Mouse (Mus musculus) layer of hippocampus, adult 2 months (tissue): ENCODE results near the gene Iqgap3. TPM values are rescaled to one million over a fixed set of nuclear protein-coding genes. Genes with fewer than 3 reads are reported as not detected.

Source experiments
- DNase-seq, 2 experiments: peaks; one replicate each; pipeline ENCODE4 v3.0.0; 2022; ENCODE audit warnings: low spot score in 2 of 2
- H3K27ac ChIP-seq: fragments of 200-600 bp; 2 replicates; pipeline ENCODE4 v1.8.1; 2022
- H3K4me3 ChIP-seq: fragments of 200-600 bp; 2 replicates; pipeline ENCODE4 v1.8.1; 2022; ENCODE audit warnings: mild to moderate bottlenecking
- CTCF ChIP-seq: fragments of 200-600 bp; conservative IDR thresholded peaks from 2 replicates; pipeline ENCODE4 v1.8.1; 2022; ENCODE audit warnings: antibody characterized with exemption, mild to moderate bottlenecking, moderate library complexity
- total RNA-seq, 2 experiments: library from RNA; stranded (reverse); gene quantifications; 2 replicates each; pipeline ENCODE4 v1.2.3; 2021

The Iqgap3 gene
- total RNA-seq, 2 experiments from 2014 or later, result 0.25 to 0.59 TPM

- TF ChIP-seq CTCF, result no peak
- DNase-seq, result peak in 1 of 2 experiments; percentile 58
- H3K4me3 ChIP-seq, result peak overlapping the region; percentile 63
- peak overlapping the region; percentile 96 for H3K27ac ChIP-seq
Measured at GRCm38 (mm10) chr3:88142916-88143771, 61.4 kb downstream of the Iqgap3 start.

- H3K4me3 ChIP-seq, result peak overlapping the region; percentile 63
- peak in 1 of 2 experiments; percentile 41 for DNase-seq
- H3K27ac ChIP-seq, result peak overlapping the region; percentile 96
- TF ChIP-seq CTCF, result no peak
Measured at GRCm38 (mm10) chr3:88143961-88144486, 62.3 kb downstream of the Iqgap3 start.

DNA sequence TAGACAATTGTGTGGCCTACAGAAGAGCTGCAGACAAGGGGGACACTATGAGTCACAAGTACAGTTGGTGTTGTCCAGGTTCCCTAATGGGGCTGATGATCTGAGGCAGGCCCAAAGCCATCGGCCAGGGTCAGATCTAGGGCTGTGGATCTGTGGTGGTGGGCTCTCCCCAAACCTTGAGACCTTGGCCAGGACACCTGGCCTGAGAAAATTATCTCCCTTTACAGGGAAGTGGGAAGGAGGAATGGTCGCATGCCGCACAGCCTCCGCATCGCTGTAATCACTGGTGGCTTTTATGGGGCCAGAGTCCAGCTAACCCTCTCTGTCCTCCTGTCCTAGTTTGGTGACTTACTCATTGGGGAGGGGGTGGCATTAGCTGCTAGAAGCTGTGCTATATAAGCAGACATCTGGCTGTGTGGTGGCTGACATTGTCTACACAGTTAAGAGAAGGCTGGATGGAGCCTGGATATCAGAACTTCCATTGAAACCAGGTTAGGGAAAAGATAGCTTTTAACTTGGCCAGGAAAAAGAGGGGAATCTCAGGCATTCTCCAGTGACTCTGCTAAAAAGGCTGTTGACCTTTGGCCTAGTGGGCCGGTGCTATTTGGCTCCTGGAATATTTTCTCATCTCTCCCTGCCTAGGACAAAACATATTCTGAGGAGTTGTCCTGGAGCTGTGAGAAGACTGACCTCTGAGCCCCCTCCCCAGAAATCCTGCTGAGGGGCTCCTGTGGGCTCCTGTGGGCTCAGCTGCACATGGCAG lies 63.1 kb downstream of the Iqgap3 start:
- TF ChIP-seq CTCF, result no peak
- Histone ChIP-seq H3K27ac (peak overlapping the region; percentile 96), H3K4me3 (peak overlapping the region; percentile 63)
- no peak for DNase-seq

GRCm38 (mm10) chr3:88145411-88145782 lies 63.6 kb downstream of the Iqgap3 start:
- H3K27ac ChIP-seq, result peak overlapping the region; percentile 96
- peak in 1 of 2 experiments; percentile 36 for DNase-seq
- TF ChIP-seq CTCF, result no peak
- peak overlapping the region; percentile 63 for H3K4me3 ChIP-seq

GRCm38 (mm10) chr3:88145952-88146351 lies 64.2 kb downstream of the Iqgap3 start:
- DNase-seq, result no peak
- Histone ChIP-seq H3K4me3 (peak overlapping the region; percentile 63), H3K27ac (peak overlapping the region; percentile 96)
- no peak for TF ChIP-seq CTCF

DNA sequence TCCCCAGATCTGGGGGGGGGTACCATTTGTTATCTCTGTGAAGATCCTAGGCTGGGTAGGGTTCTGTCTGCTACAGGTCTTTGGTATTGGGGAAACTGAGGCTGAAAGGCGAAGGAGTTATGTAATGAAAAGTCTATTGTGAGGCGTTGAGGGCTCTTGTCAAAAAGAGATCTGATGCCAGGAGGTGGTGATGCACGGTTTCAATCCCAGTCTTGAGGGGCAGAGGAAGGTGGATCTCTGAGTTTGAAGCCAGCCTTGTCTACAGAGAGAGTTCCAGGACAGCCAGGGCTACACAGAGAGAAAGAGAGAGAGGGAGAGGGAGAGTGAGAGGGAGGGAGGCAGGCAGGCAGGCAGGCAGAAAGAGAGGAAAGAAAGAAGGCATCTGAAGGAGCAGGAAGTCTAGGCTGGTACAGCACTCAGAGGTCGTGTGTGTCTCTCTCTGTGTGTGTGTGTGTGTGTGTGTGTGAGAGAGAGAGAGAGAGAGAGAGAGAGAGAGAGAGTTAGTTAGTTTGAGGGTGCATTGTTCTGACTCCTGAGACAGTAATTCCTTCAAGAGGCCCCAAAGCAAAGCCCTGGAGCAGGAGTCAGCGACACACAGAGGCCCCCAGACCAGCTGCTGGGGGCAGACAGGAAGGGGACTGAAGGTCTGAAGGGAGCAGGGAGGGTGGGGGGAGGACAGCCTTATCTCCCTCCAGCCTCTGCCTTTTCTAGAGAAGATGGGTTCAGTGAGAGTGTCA lies 64.8 kb downstream of the Iqgap3 start:
- TF ChIP-seq CTCF, result no peak
- DNase-seq, result no peak
- peak overlapping the region; percentile 96 for H3K27ac ChIP-seq
- H3K4me3 ChIP-seq, result peak overlapping the region; percentile 63

- no peak for TF ChIP-seq CTCF
- DNase-seq, result no peak
- peak overlapping the region; percentile 96 for H3K27ac ChIP-seq
- no peak overlapping the region for H3K4me3 ChIP-seq
Measured at GRCm38 (mm10) chr3:88147444-88147843, 65.7 kb downstream of the Iqgap3 start.

- no peak for TF ChIP-seq CTCF
- Histone ChIP-seq H3K4me3 (no peak overlapping the region), H3K27ac (peak overlapping the region; percentile 96)
- peak in 1 of 2 experiments; percentile 9 for DNase-seq
Measured at GRCm38 (mm10) chr3:88147866-88148265, 66.1 kb downstream of the Iqgap3 start.

GRCm38 (mm10) chr3:88148354-88148753 lies 66.6 kb downstream of the Iqgap3 start:
- H3K4me3 ChIP-seq, result no peak overlapping the region
- H3K27ac ChIP-seq, result peak overlapping the region; percentile 96
- no peak for TF ChIP-seq CTCF
- peak in 1 of 2 experiments; percentile 8 for DNase-seq

DNA sequence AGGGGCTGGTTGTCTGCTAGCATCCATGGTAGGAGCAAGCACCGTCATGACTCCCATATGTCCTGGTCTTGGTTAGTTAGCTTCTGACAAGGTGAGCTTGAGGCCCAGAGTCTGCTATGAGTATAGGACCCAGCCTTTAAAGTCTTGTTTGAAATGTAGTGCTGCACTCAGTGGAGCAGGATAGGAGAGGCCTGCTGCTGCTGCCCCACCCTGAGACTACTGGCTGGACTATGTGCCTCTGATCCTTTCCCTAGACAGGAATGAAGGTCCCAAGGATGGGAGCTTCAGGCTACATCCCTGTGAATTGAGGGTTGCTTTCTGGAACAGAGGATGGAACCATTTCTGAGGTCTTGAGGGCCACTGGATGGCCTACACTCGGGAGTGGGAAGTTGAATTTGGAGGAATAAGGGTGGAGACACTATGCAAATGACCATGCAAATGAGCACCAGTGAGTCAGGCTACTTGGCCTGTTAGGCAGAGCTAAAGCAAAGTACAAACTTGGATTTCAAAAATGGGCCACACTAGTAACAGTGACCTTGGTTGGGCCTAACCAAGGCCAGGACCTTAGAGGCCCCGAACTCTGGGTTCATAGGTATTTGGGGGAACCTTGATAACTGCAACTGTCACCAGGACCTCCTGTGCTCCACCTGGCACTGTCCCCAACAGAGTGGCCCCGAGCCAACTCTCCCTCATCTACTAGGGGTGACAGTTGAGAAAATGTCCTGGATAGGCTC lies 67.2 kb downstream of the Iqgap3 start:
- H3K4me3 ChIP-seq, result peak overlapping the region; percentile 46
- DNase-seq, result peak in 1 of 2 experiments; percentile 18

DNA sequence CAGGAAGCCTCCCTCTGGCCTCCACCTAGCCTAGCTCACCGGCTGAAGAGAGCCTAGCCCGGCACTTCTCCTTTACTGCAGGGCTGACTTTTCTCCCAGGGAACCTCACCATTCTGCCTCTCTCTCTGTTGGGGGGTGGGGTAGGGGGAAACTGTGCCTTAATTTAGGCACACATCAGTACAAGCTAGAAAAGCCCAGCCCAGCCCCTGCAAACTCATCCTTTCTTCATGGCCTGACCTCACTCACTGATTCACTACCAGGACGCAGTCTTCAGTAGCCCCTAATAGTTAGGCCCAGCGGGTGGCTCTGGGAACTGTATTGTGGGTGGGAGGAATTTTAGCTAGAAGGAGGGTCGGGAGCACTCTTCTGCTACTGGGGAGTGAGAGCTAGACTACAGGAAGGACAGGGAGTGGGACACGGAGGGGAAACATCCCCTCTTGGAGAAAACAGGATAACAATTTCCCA lies 67.8 kb downstream of the Iqgap3 start:
- peak in 1 of 2 experiments; percentile 9 for DNase-seq
- peak overlapping the region; percentile 96 for H3K27ac ChIP-seq
- no peak for TF ChIP-seq CTCF
- peak overlapping the region; percentile 46 for H3K4me3 ChIP-seq

More for the DNA sequence above, 67.2 kb downstream of the Iqgap3 start:
- TF ChIP-seq CTCF, result no peak
- peak overlapping the region; percentile 96 for H3K27ac ChIP-seq
